Mouse (Mus musculus) cerebellum, adult 2 months (tissue): Measurements from ENCODE around the gene Senp5.

Experiments used
- CTCF ChIP-seq: fragments of 200-500 bp; IDR thresholded peaks from 2 replicates; pipeline ENCODE4 v1.5.1; 2011; ENCODE audit warnings: low read depth, mild to moderate bottlenecking, control low read depth, low read length, moderate library complexity, borderline replicate concordance; ENCODE audit not compliant: insufficient read depth
- POLR2A ChIP-seq: fragments of 200-500 bp; IDR thresholded peaks from 2 replicates; pipeline ENCODE4 v1.6.1; 2011; ENCODE audit warnings: low read length, control low read depth, borderline replicate concordance; ENCODE audit not compliant: insufficient read depth

- TF ChIP-seq POLR2A: no peak
- no peak for TF ChIP-seq CTCF
Observed at GRCm38 (mm10) chr16:32008529-32009293, 5.6 kb upstream of the Senp5 start.
